Mouse (Mus musculus) activated CD4-positive, CD25-positive, alpha-beta regulatory T cell, adult 9 weeks (primary cell): ENCODE results near the gene Fbxw7. TPM values are rescaled to one million over a fixed set of nuclear protein-coding genes. Genes with fewer than 3 reads are reported as not detected.

Experiments used
- polyA plus RNA-seq: library from polyadenylated mRNA; unstranded; fragments of 100-300 nt; shearing (Covaris generic); gene quantifications from one replicate; pipeline ENCODE4 v1.2.1, GENCODE M21; 2017

Gene Fbxw7
- 4.7 TPM for polyA plus RNA-seq

GRCm38 (mm10) chr3:84814762-84815381 lies at the start of gene Fbxw7:
Gene Fbxw7 (plus strand): TSS chr3:84815268.

Other genes with a start within 250 kb of the Fbxw7 start
- gene Arfip1, start 232.6 kb upstream of the Fbxw7 start, polyA plus RNA-seq: 59.6 TPM
- gene Tigd4, start 221.7 kb upstream of the Fbxw7 start, polyA plus RNA-seq: not detected
- 152 TPM for gene Tmem154, start 149.1 kb upstream of the Fbxw7 start, polyA plus RNA-seq